Mouse (Mus musculus) hindbrain, postnatal 0 days (tissue): ENCODE measurements around the gene Zbtb41. TPM values are rescaled to one million over a fixed set of nuclear protein-coding genes. Genes with fewer than 3 reads are reported as not detected.

ENCODE experiments used
- ATAC-seq: fragments of 200-750 bp; cut with Nextera tagmentation; 2 replicates; pipeline ENCODE4 v1.8.0; 2017; ENCODE audit warnings: mild to moderate bottlenecking, moderate TSS enrichment, moderate library complexity
- DNase-seq: peaks from one replicate; pipeline ENCODE4 v3.0.0-alpha.2; 2015; ENCODE audit warnings: low spot score
- H3K27ac ChIP-seq: fragments of 300-500 bp; sonication (generic); 2 replicates; pipeline ENCODE4 v1.5.1; 2014; ENCODE audit warnings: mild to moderate bottlenecking
- H3K27me3 ChIP-seq: fragments of 300-500 bp; sonication (generic); 2 replicates; pipeline ENCODE4 v1.6.1; 2014; ENCODE audit warnings: low read length, mixed read lengths; ENCODE audit not compliant: insufficient read depth
- H3K36me3 ChIP-seq: fragments of 300-500 bp; sonication (generic); 2 replicates; pipeline ENCODE4 v1.6.1; 2014; ENCODE audit warnings: low read length, mixed read lengths; ENCODE audit not compliant: insufficient read depth
- H3K4me1 ChIP-seq: fragments of 300-500 bp; sonication (generic); 2 replicates; pipeline ENCODE4 v1.6.1; 2014; ENCODE audit warnings: antibody characterized with exemption, low read length, mixed read lengths; ENCODE audit not compliant: insufficient read depth
- H3K4me2 ChIP-seq: fragments of 300-500 bp; sonication (generic); 2 replicates; pipeline ENCODE4 v1.6.1; 2014; ENCODE audit warnings: low read depth, mild to moderate bottlenecking, low read length, moderate library complexity, mixed read lengths
- H3K4me3 ChIP-seq: fragments of 300-500 bp; sonication (generic); 2 replicates; pipeline ENCODE4 v1.5.1; 2014; ENCODE audit warnings: low read length
- H3K9ac ChIP-seq: fragments of 300-500 bp; sonication (generic); replicated peaks from 2 replicates; pipeline ENCODE4 v1.6.1; 2014; ENCODE audit warnings: mild to moderate bottlenecking, low read length, moderate library complexity, mixed read lengths
- H3K9me3 ChIP-seq: fragments of 300-500 bp; sonication (generic); 2 replicates; pipeline ENCODE4 v1.6.1; 2016; ENCODE audit warnings: low read length, mixed read lengths
- CTCF ChIP-seq: IDR thresholded peaks from 2 replicates; pipeline ENCODE4 v1.5.1; 2016; ENCODE audit warnings: antibody characterized with exemption, control low read depth, low read depth
- WGBS: fragments of 180-500 bp; shearing (Covaris S2); extraction: QIAGEN DNeasy Blood & Tissue Kit; methylation state at CpG from one replicate; pipeline ENCODE4 v1.1.7; 2014; 5-methylcytosine and 5-hydroxymethylcytosine counted together
- polyA plus RNA-seq: library from polyadenylated mRNA; unstranded; fragments of >200 nt; fragmentation: Nextera tagmentation; extraction: Ambion mirVana; gene quantifications from 2 replicates; pipeline ENCODE4 v1.2.1, GENCODE M21; 2015
- total RNA-seq: library from RNA; depleted of rRNA; stranded (reverse); fragments of >200 nt; gene quantifications from 2 replicates; pipeline ENCODE4 v1.2.3, GENCODE M21; 2014; rRNA removed

Zbtb41 gene
- total and polyA plus RNA-seq, 2 experiments from 2014 or later = 10.3 to 31.1 TPM

GRCm38 (mm10) chr1:139496212-139496611 is 74.1 kb downstream of the Zbtb41 start:
- ATAC-seq (no peak), DNase-seq (no peak)
- Histone ChIP-seq H3K4me2 (no peak overlapping the region), H3K36me3 (no peaks in the 10 kb centered on the region; the same call in 1 of the 2 replicates), H3K9ac (no peak overlapping the region), H3K4me3 (no peak overlapping the region), H3K9me3 (no peaks in the 10 kb centered on the region), H3K4me1 (no peaks in the 10 kb centered on the region), H3K27me3 (no peaks in the 10 kb centered on the region), H3K27ac (no peak overlapping the region)
- TF ChIP-seq CTCF = no peak
- 87% methylated on average over 3 of the region's 3 CpGs for WGBS

DNA sequence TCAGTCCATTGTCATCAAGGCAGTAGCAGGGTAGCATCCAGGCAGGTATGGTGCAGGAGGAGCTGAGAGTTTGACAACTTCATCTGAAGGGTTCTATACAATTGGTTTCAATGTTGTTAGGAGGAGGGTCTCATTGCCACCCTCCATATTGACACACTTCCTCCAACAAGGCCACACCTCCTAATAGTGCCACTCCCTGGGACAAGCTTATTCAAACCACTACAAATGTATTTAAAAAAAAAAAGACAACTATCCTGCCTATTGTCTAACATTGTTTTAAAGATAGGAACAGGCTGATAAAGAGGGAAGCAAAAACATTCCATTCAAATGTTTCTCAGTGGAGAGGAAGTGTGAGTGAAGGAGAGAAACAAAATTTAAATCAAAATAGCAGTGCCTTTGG is 77.7 kb downstream of the Zbtb41 start:
- no peak overlapping the region for H3K9ac ChIP-seq
- H3K4me2 ChIP-seq = no peak overlapping the region
- no peaks in the 10 kb centered on the region for H3K27me3 ChIP-seq
- H3K36me3 ChIP-seq = no peaks in the 10 kb centered on the region
- H3K27ac ChIP-seq = no peak overlapping the region
- H3K9me3 ChIP-seq = no peaks in the 10 kb centered on the region
- H3K4me1 ChIP-seq = no peaks in the 10 kb centered on the region
- ATAC-seq (no peak), DNase-seq (no peak)
- no peak for TF ChIP-seq CTCF
- H3K4me3 ChIP-seq = no peak overlapping the region

GRCm38 (mm10) chr1:139501258-139501752 is 79.2 kb downstream of the Zbtb41 start, which contains the start of gene F13b:
Gene F13b (plus strand): TSS chr1:139501702.
- ATAC-seq = no peak
- DNase-seq = no peak
- no peak within 1 kb of the TSS for H3K27ac ChIP-seq
- H3K36me3 ChIP-seq = no peaks in the 10 kb centered on the region
- no peaks in the 10 kb centered on the region for H3K4me1 ChIP-seq
- no peak within 1 kb of the TSS for H3K4me3 ChIP-seq
- no peaks in the 10 kb centered on the region for H3K27me3 ChIP-seq
- 87% methylated on average over 3 of the region's 3 CpGs for WGBS
- no peak within 1 kb of the TSS for H3K4me2 ChIP-seq
- no peaks in the 10 kb centered on the region for H3K9me3 ChIP-seq
- no peak for TF ChIP-seq CTCF
- H3K9ac ChIP-seq = no peak within 1 kb of the TSS

Other genes with a start within 250 kb of the Zbtb41 start
- 1.5 and 4.6 TPM in 2 replicates for gene Crb1, start 45.2 kb upstream of the Zbtb41 start, total RNA-seq
- 0.83 and 0.96 TPM in 2 replicates for gene Crb1, start 45.2 kb upstream of the Zbtb41 start, polyA plus RNA-seq
- gene Aspm, start 32.5 kb downstream of the Zbtb41 start, total RNA-seq = 6.1 and 6.3 TPM in 2 replicates
- 2.9 and 3.9 TPM in 2 replicates for gene Aspm, start 32.5 kb downstream of the Zbtb41 start, polyA plus RNA-seq
- gene F13b, start 79.4 kb downstream of the Zbtb41 start, total RNA-seq = not detected in 2 replicates
- gene F13b, start 79.4 kb downstream of the Zbtb41 start, polyA plus RNA-seq = 0.08 TPM in 1 of 2 replicates, not detected in the other
- gene Cfhr1, start 138.0 kb downstream of the Zbtb41 start, total RNA-seq = not detected in 2 replicates
- not detected in 2 replicates for gene Cfhr1, start 138.0 kb downstream of the Zbtb41 start, polyA plus RNA-seq